Mouse (Mus musculus) erythroid progenitor cell, adult 5-6 weeks (primary cell): Measurements from ENCODE around the gene Thnsl1. TPM values are rescaled to one million over a fixed set of nuclear protein-coding genes. Genes with fewer than 3 reads are reported as not detected.

ENCODE experiments used
- ATAC-seq: replicated peaks from 2 replicates; pipeline ENCODE4 v1.8.0; 2016; ENCODE audit warnings: moderate number of reproducible peaks, mild to moderate bottlenecking, moderate TSS enrichment, inconsistent platforms; ENCODE audit not compliant: poor library complexity, low FRiP score, severe bottlenecking
- total RNA-seq, 2 experiments: library from RNA; stranded (forward) in 1 of 2; stranded (reverse) in 1 of 2; fragments of 150-400 nt in 1 of 2; fragments of 186-747, 209-891 nt in 1 of 2; gene quantifications; 2 replicates each; pipeline versions ENCODE4 v1.2.3 to v1.2.4; 2015 to 2017; ENCODE audit warnings: low replicate concordance in 2 of 2

Gene Thnsl1
- not detected in 2 replicates for total RNA-seq (2015; ENCODE audit: low replicate concordance)
- total RNA-seq (2017; ENCODE audit: low replicate concordance) = 0.64 TPM in 1 of 2 replicates, not detected in the other

DNA sequence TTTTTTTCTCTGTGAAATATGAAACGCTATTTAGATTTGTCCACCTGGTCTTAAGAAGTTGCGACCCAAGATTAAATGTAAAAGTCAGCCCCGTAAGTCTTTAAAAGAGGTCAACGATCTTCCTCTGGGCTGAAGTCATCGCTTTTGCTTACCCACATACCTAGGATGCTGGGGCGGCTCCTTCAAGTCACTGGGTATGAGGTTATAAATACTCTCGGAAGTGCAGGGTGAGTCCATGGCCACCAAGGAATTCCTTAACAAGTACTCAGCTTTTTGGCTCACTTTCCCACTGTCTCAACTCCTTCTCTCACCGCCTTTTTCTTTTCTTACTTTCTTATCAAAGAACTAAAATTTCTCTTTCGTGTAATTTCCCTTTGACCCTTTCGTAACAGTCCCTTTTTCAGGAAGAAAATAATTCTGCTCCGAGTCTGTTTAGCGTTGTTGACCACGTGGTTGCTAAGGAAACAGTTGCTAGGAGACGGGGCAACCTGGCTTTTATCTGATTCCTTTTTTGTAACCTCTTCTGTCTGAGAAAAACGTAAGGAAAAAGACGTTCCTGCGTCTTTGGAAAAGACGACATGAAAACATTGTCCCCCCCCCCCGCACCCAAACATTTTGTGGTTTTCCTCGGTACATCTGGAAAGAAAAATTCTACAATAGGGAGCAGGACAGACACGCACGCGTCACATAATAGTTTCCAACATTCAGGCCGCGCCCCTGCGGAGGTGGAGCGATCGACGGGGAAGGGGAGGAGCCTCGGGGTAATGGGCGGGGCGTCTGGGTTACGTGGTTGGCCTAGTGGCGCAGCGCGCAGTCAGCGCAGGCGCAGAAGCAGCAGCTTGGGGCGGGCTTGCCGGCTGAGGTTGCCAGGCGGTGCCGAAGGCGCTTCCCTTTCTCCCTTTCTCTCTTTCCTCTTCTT is at the start of gene Thnsl1, which contains the start of gene Enkur:
TSS of gene Thnsl1 (plus strand) at position 813 of the 919 bp plus-strand sequence.
TSS of gene Enkur (minus strand) at position 454 of the 919 bp plus-strand sequence.
- ATAC-seq = peak; percentile 100

- no peak for ATAC-seq
Measured at GRCm38 (mm10) chr2:21164296-21164695, 41.2 kb upstream of the Thnsl1 start.

GRCm38 (mm10) chr2:21167916-21168315 is 37.6 kb upstream of the Thnsl1 start:
- no peak for ATAC-seq

DNA sequence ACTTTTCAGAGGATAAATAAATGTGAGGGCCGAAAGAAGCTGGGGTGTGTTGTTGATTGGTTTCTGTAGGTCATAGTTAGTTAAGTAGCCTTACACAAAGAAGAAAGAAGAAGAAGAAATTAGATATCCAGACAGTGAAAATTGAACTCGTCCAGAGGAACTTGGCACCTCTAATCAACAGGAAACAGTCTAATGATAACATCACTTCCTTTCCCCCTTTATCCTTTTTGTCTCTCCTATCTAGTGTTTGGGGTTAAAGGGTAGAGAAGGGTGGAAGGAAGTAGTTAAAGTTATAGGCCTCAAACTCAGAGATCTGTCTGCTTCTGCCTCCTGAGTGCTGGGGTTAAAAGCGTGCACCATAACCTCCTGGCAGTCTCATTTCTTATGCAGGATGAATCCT is 32.7 kb upstream of the Thnsl1 start:
- no peak for ATAC-seq

GRCm38 (mm10) chr2:21179136-21179535 is 26.4 kb upstream of the Thnsl1 start:
- no peak for ATAC-seq

DNA sequence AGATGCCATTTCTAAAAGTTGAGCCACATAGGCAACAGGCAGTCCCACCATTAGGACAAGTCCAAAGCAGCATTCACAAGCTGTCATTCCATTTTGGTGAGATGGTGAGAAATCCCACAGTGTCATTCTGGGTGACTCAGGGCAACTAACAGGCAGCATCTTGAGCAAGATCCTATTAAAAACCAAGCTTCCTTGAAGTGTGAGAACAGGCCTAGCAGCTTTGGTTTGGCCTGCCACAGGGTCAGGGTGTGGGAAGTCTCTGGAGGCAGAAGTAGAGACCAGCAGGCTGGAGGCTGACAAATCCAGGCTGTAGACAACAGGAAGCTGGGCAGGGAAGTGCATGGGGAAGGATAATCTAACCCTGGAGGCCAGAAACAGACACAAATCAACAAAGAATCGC is 22.7 kb upstream of the Thnsl1 start:
- no peak for ATAC-seq

DNA sequence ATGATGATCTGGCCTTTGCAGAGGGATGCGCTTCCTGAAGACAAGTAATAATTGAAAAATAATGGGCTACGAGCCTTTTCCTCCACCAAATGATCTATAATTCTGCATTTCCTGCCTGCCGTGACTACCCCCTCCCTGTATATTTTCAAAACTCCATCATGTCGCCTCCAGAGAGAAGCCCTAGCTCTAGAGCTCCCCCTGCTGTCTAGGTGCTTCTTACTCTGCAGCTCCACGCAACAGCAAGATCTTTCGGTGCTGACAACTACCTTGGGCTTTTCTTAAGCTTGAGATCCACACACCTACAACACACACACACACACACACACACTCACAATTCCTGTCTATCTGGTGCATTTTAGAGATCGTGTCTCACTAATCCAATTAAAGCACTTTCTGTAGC is 17.9 kb upstream of the Thnsl1 start:
- no peak for ATAC-seq

DNA sequence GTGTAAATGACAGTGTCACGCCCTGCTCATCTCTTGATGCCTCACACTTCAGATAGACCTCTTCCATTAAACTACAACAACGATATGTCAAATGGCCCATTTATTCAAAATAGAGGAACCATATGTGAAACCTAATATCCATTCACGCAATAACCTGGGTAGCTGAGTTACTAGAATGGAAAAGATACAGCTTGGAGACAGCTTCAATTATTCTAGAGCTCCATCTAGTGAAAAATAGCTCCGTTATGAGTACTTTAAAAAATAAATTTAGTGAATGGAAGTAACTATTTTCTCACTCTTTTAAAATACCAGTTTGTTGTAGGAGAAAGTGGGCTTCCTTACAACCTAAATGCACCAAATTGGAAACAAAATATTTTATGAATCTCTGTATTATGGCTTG is 16.9 kb upstream of the Thnsl1 start:
- no peak for ATAC-seq

GRCm38 (mm10) chr2:21191232-21191631 is 14.3 kb upstream of the Thnsl1 start:
- no peak for ATAC-seq

DNA sequence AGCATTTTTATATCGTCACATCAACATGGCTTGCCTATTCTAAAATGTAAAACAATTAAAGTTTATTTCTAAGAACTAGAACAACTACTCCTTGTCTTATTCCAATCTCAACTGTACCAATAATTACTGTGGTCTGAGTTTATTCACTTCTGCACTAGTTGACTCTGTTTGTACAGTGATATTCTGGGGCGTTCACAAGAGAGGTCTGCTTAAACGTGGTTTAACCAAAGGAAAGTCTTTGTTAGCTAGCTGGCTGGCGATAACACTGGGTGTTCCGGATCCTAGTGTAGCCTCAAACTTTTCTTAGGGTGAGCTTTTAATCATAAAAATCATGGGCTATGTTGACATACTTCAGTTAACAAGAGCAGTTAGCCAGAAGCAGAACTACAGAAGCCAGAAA is 10.3 kb upstream of the Thnsl1 start:
- ATAC-seq = no peak

GRCm38 (mm10) chr2:21199051-21199450 is 6.5 kb upstream of the Thnsl1 start:
- no peak for ATAC-seq

- no peak for ATAC-seq
Measured at GRCm38 (mm10) chr2:21202754-21203153, 2.8 kb upstream of the Thnsl1 start.

DNA sequence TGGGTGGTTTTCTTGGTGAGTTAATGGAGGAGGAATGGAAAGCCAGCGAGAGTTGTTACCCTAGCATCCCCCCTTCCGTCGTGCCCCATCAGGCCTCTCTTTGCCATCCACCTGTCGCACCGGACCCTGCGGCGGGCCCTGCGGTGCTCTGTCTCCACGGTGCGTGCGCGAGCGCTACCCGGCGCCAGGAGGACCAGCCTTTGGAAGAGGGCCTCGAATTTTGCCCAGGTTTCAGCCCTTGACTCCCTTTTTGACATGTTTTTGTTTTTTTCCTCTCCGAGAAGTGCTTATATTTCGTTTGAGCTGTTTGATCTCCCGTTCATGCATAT is 271 bp downstream of the Thnsl1 start:
- peak; percentile 84 for ATAC-seq

- ATAC-seq = no peak
Measured at GRCm38 (mm10) chr2:21206278-21206677, 754 bp downstream of the Thnsl1 start.

- no peak for ATAC-seq
Measured at GRCm38 (mm10) chr2:21211361-21211760, 5.8 kb downstream of the Thnsl1 start.

- ATAC-seq = no peak
Measured at GRCm38 (mm10) chr2:21214322-21214721, 8.8 kb downstream of the Thnsl1 start.

GRCm38 (mm10) chr2:21215284-21215683 is 9.8 kb downstream of the Thnsl1 start:
- ATAC-seq = no peak

DNA sequence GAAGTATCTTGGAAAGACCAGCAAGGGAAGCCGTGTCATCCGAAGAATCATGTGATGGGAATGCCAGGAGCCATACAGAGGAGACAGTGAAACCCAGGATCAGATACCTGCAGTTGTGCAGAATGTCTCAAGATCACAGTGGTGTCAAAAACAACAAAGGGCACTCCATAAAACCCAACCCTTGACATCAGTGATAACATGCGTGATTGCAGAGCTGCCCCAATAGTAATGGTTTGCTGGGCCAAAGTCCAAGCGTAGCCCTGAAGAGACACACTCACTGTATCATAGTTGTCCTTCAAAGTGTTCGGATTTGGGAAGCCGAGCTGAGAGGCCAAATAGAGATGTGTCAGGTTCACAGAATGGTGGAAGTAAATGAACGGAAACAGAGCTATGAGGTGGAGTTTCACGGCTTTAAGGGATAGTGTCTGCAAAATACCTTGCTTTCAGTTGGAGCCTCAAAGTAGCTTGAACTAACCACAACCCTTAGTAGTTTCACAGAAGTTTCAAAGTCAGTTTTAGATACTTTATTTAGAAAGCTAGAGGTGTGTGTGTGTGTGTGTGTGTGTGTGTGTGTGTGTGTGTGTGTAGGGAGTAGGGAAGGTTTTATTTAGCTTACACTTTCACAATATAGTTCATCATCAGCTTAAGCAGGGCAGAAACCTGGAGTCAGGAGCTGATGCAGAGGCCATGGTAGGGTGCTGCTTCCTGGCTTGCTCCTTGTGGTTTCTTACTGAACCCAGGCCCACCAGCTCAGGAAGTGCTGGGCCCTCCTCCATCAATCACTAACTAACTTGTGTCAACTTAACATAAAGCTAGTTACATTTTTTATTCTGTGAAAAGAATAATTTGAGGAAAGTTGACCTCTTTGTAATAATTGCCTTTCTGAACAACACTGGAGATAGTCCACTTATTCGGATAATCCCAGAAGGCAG is 17.2 kb downstream of the Thnsl1 start:
- ATAC-seq = no peak

- ATAC-seq = no peak
Measured at GRCm38 (mm10) chr2:21230276-21230675, 24.8 kb downstream of the Thnsl1 start.

- ATAC-seq = no peak
Measured at GRCm38 (mm10) chr2:21231147-21231546, 25.6 kb downstream of the Thnsl1 start.
